Mouse (Mus musculus) heart, adult 2 months (tissue): Measurements from ENCODE around the gene Shpk. TPM values are rescaled to one million over a fixed set of nuclear protein-coding genes. Genes with fewer than 3 reads are reported as not detected.

Experiments used
- DNase-seq, 2 experiments: peaks; one replicate each; pipeline ENCODE4 v3.0.0; 2021
- H3K27ac ChIP-seq: fragments of 200-600 bp; 2 replicates; pipeline ENCODE4 v1.8.1; 2022
- H3K27me3 ChIP-seq: fragments of 200-500 bp; 2 replicates; pipeline ENCODE4 v1.6.1; 2012; ENCODE audit warnings: mild to moderate bottlenecking, low read length, inconsistent platforms, mixed read lengths; ENCODE audit not compliant: control insufficient read depth, insufficient read depth
- H3K36me3 ChIP-seq: fragments of 200-500 bp; 2 replicates; pipeline ENCODE4 v1.6.1; 2012; ENCODE audit warnings: low read length, inconsistent platforms; ENCODE audit not compliant: control insufficient read depth, insufficient read depth
- H3K4me1 ChIP-seq: fragments of 200-500 bp; 2 replicates; pipeline ENCODE4 v1.6.1; 2011; ENCODE audit warnings: low read length; ENCODE audit not compliant: control insufficient read depth, insufficient read depth
- H3K4me3 ChIP-seq: fragments of 200-600 bp; 2 replicates; pipeline ENCODE4 v1.8.1; 2022
- H3K79me2 ChIP-seq: fragments of 200-500 bp; replicated peaks from 2 replicates; pipeline ENCODE4 v1.6.1; 2012; ENCODE audit warnings: mild to moderate bottlenecking, inconsistent platforms, low read length, moderate library complexity, mixed read lengths; ENCODE audit not compliant: control insufficient read depth, insufficient read depth
- H3K9ac ChIP-seq: fragments of 200-500 bp; 2 replicates; pipeline ENCODE4 v1.6.1; 2012; ENCODE audit warnings: low read depth, mild to moderate bottlenecking, control low read depth, inconsistent platforms, low read length, mixed read lengths
- CTCF ChIP-seq: fragments of 200-600 bp; IDR thresholded peaks from 2 replicates; pipeline ENCODE4 v1.8.1; 2022; ENCODE audit warnings: antibody characterized with exemption, mild to moderate bottlenecking, moderate library complexity
- EP300 ChIP-seq: fragments of 200-500 bp; IDR thresholded peaks from 2 replicates; pipeline ENCODE4 v1.6.1; 2011; ENCODE audit warnings: low read depth, low read length, control low read depth; ENCODE audit not compliant: insufficient read depth
- POLR2A ChIP-seq: fragments of 200-500 bp; IDR thresholded peaks from 2 replicates; pipeline ENCODE4 v1.6.1; 2011; ENCODE audit warnings: mild to moderate bottlenecking, low read depth, low read length, control low read depth; ENCODE audit not compliant: insufficient read depth
- whole genome bisulfite sequencing: fragments of 180-500 bp; shearing (Covaris S2); methylation state at CpG from one replicate; pipeline ENCODE4 v1.1.7; 2018; 5-methylcytosine and 5-hydroxymethylcytosine counted together
- intact Hi-C: fragments of 180-260 bp; cut with DNase I; formaldehyde crosslinking; loops from one replicate; pipeline ENCODE4 v1.15.1; 2025
- polyA plus RNA-seq: library from polyadenylated mRNA; depleted of rRNA; stranded (reverse); fragments of >200 nt; gene quantifications from 2 replicates; pipeline ENCODE4 v1.2.3, GENCODE M21; 2012
- total RNA-seq, 2 experiments: library from RNA; stranded (reverse); gene quantifications; 2 replicates each; pipeline ENCODE4 v1.2.3; 2021

Gene Shpk
- total and polyA plus RNA-seq, 3 experiments: 0.97 to 2.2 (median 1.1) TPM

DNA sequence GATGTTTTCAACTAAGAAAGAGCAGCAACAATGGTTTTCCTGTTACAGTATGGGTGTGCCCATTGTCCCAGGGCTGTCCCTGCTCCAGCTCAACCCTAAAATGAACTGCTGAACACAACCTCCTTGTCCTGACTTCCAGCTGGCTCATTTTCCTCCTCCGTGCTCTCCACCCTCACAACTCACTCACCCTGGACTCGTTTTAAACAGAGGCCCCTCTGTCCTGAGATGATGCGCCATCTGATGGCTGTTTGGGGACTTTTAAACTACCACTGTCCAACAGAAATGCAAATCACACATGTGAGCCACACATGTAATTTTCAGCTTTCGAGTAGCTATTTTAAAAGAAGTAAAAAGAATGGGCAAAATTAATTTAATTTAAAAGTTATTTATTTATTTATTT lies 2.3 kb downstream of the Shpk start:
- Histone ChIP-seq H3K27me3 (no peaks in the 10 kb centered on the region), H3K27ac (peak overlapping the region; percentile 15; the same call in 1 of the 2 replicates), H3K79me2 (no peaks in the 10 kb centered on the region), H3K36me3 (no peaks in the 10 kb centered on the region), H3K4me1 (peaks cover 6% of the 10 kb centered on the region), H3K4me3 (no peak overlapping the region), H3K9ac (no peak overlapping the region)
- DNase-seq: peak in 1 of 2 experiments; percentile 26
- intact Hi-C loops: loop anchor here (2.0 to 5.0 kb wide), 2 partner anchors 34 to 63 kb away; partner anchors contain the start of gene Haspin
- TF ChIP-seq EP300 (no peak), CTCF (peak; percentile 52), POLR2A (no peak)
- WGBS: 30% methylated on average over 4 of the region's 4 CpGs

GRCm38 (mm10) chr11:73203895-73204294 lies 4.6 kb downstream of the Shpk start:
- Histone ChIP-seq H3K36me3 (no peaks in the 10 kb centered on the region), H3K4me1 (peaks cover 6% of the 10 kb centered on the region), H3K79me2 (no peaks in the 10 kb centered on the region), H3K9ac (no peak overlapping the region), H3K4me3 (no peak overlapping the region), H3K27ac (peak overlapping the region; percentile 26; the same call in 1 of the 2 replicates), H3K27me3 (no peaks in the 10 kb centered on the region)
- intact Hi-C loops: loop anchor here (5.0 kb wide), 1 partner anchor 37 kb away; no protein-coding TSS in a partner anchor
- 79% methylated on average over 8 of the region's 8 CpGs for WGBS
- TF ChIP-seq POLR2A (no peak), CTCF (no peak), EP300 (no peak)
- DNase-seq: peak in 1 of 2 experiments; percentile 23

GRCm38 (mm10) chr11:73205194-73205593 lies 5.9 kb downstream of the Shpk start:
- Histone ChIP-seq H3K36me3 (no peaks in the 10 kb centered on the region), H3K4me3 (no peak overlapping the region), H3K9ac (no peak overlapping the region), H3K27ac (no peak overlapping the region), H3K4me1 (peaks cover 4% of the 10 kb centered on the region), H3K79me2 (no peaks in the 10 kb centered on the region), H3K27me3 (no peaks in the 10 kb centered on the region)
- 58% methylated on average over 7 of the region's 7 CpGs for WGBS
- TF ChIP-seq CTCF: no peak
- TF ChIP-seq POLR2A: no peak
- TF ChIP-seq EP300: no peak
- intact Hi-C loops: no loop called here
- no peak for DNase-seq

DNA sequence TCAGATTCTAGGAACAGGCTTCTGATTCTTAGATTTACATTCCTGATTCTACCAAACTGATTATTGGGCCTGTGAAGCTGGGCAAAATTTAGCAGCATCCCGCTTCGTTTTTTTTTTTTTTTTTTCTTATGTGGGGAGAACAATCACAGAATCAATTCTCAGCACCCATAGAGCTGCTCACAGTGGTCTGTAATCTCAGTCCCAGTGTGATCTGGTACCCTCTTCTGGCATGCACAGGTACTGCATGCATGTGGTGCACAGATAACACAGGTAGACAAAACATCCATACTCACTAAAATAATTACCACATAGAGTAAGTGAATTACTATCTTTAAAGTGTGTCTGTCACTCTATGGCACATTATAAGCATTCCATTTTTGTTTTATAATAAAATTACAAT lies 8.4 kb downstream of the Shpk start:
- no peak for DNase-seq
- 74% methylated on average over 2 of the region's 2 CpGs for WGBS
- no peak overlapping the region for H3K9ac ChIP-seq
- no peaks in the 10 kb centered on the region for H3K27me3 ChIP-seq
- H3K79me2 ChIP-seq: no peaks in the 10 kb centered on the region
- H3K4me3 ChIP-seq: no peak overlapping the region
- H3K27ac ChIP-seq: no peak overlapping the region
- intact Hi-C loops: no loop called here
- TF ChIP-seq POLR2A (no peak), CTCF (peak; percentile 48), EP300 (no peak)
- H3K4me1 ChIP-seq: no peaks in the 10 kb centered on the region
- H3K36me3 ChIP-seq: no peaks in the 10 kb centered on the region

DNA sequence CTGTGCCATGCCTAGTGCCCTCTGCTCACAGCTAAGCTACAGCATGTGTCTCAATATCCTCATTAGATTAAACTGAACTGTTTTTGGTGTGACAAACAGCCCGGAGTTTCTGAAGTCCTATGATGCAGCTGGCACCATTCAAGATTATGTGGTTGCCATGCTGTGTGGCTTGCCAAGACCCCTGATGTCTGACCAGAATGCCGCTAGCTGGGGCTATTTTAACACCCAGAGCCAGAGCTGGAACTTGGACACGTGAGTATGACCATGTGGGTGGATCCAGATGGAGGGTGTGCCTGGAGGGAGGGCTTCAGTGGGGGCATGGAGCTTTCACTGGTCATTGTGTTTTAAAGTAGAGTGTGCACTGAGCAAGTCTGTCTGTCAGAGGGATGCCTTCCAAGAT lies 14.7 kb downstream of the Shpk start:
- TF ChIP-seq EP300: no peak
- no peak for TF ChIP-seq CTCF
- no peak for TF ChIP-seq POLR2A

GRCm38 (mm10) chr11:73219671-73220070 lies 20.4 kb downstream of the Shpk start:
- TF ChIP-seq CTCF: peak; percentile 45
- TF ChIP-seq POLR2A: no peak
- no peak for TF ChIP-seq EP300
- H3K4me3 ChIP-seq: no peak overlapping the region
- H3K4me1 ChIP-seq: no peaks in the 10 kb centered on the region
- intact Hi-C loops: loop anchor here (5.0 kb wide), 1 partner anchor 63 kb away; no protein-coding TSS in a partner anchor
- no peaks in the 10 kb centered on the region for H3K36me3 ChIP-seq
- no peak for DNase-seq
- 56% methylated on average over 2 of the region's 2 CpGs for WGBS
- no peak overlapping the region for H3K9ac ChIP-seq
- no peaks in the 10 kb centered on the region for H3K79me2 ChIP-seq
- no peaks in the 10 kb centered on the region for H3K27me3 ChIP-seq
- no peak overlapping the region for H3K27ac ChIP-seq

More for the DNA sequence above, 14.7 kb downstream of the Shpk start:
- H3K9ac ChIP-seq: no peak overlapping the region
- intact Hi-C loops: no loop called here
- no peak overlapping the region for H3K27ac ChIP-seq
- H3K4me3 ChIP-seq: no peak overlapping the region
- no peaks in the 10 kb centered on the region for H3K4me1 ChIP-seq
- no peaks in the 10 kb centered on the region for H3K79me2 ChIP-seq
- H3K27me3 ChIP-seq: no peaks in the 10 kb centered on the region
- DNase-seq: no peak
- H3K36me3 ChIP-seq: no peaks in the 10 kb centered on the region
- 63% methylated on average over 3 of the region's 3 CpGs for WGBS
